Mouse (Mus musculus) left cerebral cortex, adult 18-20 months (tissue): ENCODE data around the gene Slc1a6. TPM values are rescaled to one million over a fixed set of nuclear protein-coding genes. Genes with fewer than 3 reads are reported as not detected.
"Not testable (repeated sequence)": the region's sequence is repeated elsewhere in the genome, so short reads cannot be mapped to it uniquely, and the experiment has no call there.

Source experiments
- DNase-seq, 2 experiments: peaks; one replicate each; pipeline ENCODE4 v3.0.0; 2021 to 2022; ENCODE audit warnings: low spot score in 2 of 2, mixed read lengths in 1 of 2
- long read RNA-seq, 2 experiments: library from polyadenylated mRNA; stranded (forward); transcript quantifications; one replicate each; pipeline ENCODE4 v2.0.0; 2021
- total RNA-seq, 2 experiments: library from RNA; stranded (reverse); gene quantifications; 2 replicates each; pipeline ENCODE4 v1.2.3; 2021

The Slc1a6 gene
- total RNA-seq = 10 to 100 TPM; 12.7 to 14.1 TPM
- long read RNA-seq, experiment 1, partial matches to known transcripts = 1 of 3 reads
- long read RNA-seq, experiment 1, other reads (novel, unspliced or antisense) = 0 of 3 reads
- long read RNA-seq, experiment 2, partial matches to known transcripts = 1 of 1 reads
- long read RNA-seq, experiment 2, other reads (novel, unspliced or antisense) = 0 of 1 reads

GRCm38 (mm10) chr10:78779981-78780651 is at the start of gene Slc1a6:
Gene Slc1a6 (plus strand): TSS chr10:78780496.
- peak; percentile 27 to 54 for DNase-seq

GRCm38 (mm10) chr10:78739821-78740220 is 40.5 kb upstream of the Slc1a6 start:
- no peak for DNase-seq

GRCm38 (mm10) chr10:78743721-78744120 is 36.6 kb upstream of the Slc1a6 start:
- DNase-seq = no peak

DNA sequence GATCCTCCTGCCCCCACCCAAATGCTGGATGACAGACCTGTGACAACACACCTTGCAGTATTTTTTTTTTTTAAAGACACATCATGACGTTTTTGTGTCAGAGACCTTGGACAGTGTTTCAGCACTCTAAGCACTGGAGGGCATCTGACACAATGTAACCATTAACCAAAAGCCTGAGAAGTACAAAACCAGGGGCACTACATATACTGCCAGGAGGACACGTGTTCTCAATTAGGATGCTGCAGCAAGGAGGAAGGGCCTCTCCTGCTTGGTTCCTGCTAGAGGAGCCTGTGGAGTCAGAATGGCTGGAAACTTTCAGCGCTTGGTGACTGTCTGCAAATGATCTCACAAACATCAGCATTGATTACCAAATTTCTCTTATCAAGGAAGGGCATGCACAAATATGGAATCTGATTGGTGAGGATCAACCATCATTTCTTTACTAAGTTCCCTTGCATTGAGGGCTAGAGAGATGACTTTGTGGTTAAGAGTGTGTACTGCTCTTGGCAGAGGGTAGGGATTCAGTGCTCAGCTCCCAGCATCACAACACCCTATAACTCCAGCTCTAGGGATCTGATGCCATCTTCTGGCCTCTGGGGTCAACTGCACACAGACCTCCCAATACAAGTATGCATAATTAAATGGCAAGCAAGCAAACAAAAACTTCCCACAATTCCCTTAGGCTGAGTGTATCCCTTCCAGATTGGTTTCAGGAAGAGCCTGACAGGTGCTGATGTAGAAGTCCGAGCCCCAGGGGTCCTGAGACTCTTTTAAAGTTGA is 34.7 kb upstream of the Slc1a6 start:
- DNase-seq = no peak

DNA sequence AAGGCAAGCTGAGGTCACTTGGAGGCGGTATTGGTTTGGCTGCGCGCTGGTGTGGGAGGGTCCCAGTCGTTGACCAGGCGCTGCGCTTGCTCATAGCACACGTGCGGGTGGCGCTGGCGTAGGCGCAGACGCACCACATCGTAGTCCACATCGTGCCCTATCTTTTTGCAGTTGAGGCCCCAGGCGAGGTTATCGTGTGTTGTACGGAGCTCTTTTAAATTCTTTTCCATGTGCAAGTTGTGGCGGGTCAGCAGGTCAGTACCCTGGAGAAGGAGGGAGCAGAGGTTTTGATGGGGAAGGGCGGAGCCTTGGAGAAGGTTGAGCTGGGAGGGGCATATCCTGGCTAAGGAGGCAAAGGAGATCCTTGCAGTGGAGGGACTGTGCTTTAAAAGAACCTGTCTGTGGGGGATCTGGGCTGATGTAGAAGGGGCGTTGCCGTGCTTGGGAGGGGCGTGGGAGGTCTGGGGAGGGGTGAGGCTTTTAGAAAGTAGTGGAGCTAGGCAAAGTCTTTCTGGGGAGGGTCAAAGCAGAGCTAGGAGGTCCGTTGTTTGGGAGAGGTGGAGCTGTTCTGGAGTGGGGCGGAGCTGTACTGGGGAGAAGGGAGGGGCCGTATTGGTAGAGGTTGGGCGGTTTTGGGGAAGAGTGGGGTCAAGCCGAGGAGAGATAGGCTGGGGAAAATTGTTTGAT is 33.1 kb upstream of the Slc1a6 start:
- DNase-seq = peak; percentile 28 to 34

- no peak for DNase-seq
These were observed 32.1 kb upstream of the Slc1a6 start for GRCm38 (mm10) chr10:78748161-78748560.

- no peak for DNase-seq
These were observed 31.4 kb upstream of the Slc1a6 start for GRCm38 (mm10) chr10:78748946-78749345.

DNA sequence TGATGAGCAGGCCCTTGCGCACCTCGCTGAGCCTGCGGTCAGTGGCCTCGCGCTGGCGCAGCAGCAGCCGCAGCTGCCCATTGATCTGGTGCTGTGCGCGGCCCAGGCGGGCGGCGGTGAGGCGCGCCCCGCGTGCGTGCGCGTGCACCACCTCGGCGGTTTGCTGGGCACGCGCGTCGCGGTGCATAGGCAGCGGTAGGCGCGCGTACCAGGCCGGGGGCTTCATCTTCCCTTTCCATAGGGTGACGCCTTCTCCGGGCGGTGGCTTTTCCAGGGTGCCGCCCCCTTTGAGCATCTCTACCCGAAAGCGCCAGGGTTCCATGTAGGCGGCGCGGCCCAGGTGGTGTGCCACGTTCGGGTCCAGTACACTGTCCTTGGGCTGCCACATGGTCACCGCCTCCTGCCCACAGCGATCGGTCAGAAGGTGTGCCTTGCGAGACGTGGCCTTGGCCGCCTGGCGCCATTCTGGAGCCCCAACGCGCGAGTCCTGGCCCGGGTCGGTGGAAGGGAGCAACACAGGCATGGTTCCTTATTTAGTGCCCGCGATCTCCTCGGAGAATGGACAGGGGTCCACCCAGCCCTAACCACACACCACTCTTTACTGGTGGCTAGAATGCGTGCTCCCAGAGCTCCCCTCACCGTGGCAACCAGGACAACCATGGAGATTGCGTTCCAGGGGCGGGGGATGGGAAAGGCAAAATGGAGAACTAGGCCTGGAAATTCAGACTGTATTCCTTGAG is 27.7 kb upstream of the Slc1a6 start, which contains the start of gene Ccdc105:
Gene Ccdc105, minus strand, starts transcription at position 614 of the 740 bp plus-strand sequence.
- DNase-seq = peak; percentile 72 to 87

DNA sequence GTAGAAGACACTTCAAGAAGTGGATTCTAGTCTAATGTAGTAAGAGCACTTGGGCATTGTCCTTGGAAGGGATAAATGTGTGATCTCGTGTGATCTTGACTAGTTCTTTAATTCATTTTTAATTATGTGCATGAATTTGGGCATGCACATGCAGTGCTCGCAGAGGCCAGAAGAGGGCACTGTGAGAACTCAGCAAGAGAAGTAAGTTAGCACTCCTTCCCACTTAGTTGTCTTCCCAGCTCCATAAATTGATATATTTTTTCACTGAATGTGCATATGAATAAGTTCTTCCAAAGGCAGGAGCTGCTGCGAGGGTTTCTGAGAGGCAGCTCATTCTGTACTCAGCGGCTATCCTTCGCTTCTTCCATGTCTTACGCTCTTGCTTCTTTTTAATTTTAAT is 24.3 kb upstream of the Slc1a6 start:
- DNase-seq = peak; percentile 78 to 87

GRCm38 (mm10) chr10:78765570-78765969 is 14.7 kb upstream of the Slc1a6 start:
- no peak for DNase-seq

DNA sequence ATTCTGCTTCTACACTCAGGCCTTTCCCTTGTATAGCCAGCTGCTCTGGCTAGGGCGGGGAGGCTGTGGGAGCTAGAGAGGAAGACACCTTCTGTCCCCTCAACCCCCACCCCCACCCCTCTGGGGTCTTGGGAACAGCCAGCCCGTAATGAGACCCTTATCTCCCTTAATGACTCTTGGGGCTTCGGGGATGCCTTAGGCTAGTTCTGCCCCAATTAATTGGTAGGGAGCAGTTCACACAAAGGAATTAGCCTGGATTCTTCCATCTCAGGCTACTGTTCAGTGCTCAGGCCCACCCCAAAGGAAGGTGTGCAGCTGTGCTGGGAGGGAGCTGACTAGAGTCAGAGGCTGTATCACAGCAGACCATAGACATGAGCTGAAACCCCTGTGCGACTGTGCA is 4.5 kb upstream of the Slc1a6 start:
- no peak for DNase-seq

DNA sequence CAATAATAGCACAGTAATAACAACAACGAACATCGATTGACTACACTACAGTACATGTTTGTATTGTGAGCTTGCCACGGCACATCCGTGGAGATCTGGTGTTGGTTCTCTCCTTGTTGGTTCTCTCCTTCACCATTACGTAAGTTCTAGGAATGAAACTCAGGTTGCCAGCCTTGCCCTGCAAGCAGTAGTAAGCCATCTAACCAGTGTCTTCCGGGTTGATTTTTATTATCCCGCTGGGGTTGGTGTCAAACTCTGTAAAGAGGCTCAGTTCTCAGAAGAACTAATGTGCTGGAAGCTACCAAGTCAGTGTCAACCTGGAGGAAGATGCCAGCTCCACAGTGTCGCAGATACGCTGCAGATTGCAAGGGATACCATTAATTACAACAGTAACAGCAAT is 769 bp upstream of the Slc1a6 start:
- DNase-seq = no peak

- peak; percentile 86 to 91 for DNase-seq
These were observed 7.3 kb downstream of the Slc1a6 start for GRCm38 (mm10) chr10:78787566-78788087.

- no peak for DNase-seq
These were observed 10.3 kb downstream of the Slc1a6 start for GRCm38 (mm10) chr10:78790561-78790960.

- no peak for DNase-seq
These were observed 21.2 kb downstream of the Slc1a6 start for GRCm38 (mm10) chr10:78801449-78801848.

- peak; percentile 65 to 83 for DNase-seq
These were observed 32.2 kb downstream of the Slc1a6 start for GRCm38 (mm10) chr10:78812358-78813060.

- not testable (repeated sequence) for DNase-seq
These were observed 60.2 kb downstream of the Slc1a6 start for GRCm38 (mm10) chr10:78840456-78840855.

- no peak for DNase-seq
These were observed 71.8 kb downstream of the Slc1a6 start, which contains the start of gene Olfr1356 for GRCm38 (mm10) chr10:78852066-78852465. Gene Olfr1356 (minus strand): TSS chr10:78852166.
